Mouse (Mus musculus) liver, adult (tissue): ENCODE measurements around the gene Gm20388.
A peak's percentile ranks its signal among the peaks of the same experiment; 100 is the strongest.

Experiments used
- GATA4 ChIP-seq: IDR thresholded peaks from 2 replicates; pipeline ENCODE4 v1.6.1; 2014; ENCODE audit warnings: mild to moderate bottlenecking, low read length; ENCODE audit not compliant: insufficient replicate concordance

Gm20388 gene

DNA sequence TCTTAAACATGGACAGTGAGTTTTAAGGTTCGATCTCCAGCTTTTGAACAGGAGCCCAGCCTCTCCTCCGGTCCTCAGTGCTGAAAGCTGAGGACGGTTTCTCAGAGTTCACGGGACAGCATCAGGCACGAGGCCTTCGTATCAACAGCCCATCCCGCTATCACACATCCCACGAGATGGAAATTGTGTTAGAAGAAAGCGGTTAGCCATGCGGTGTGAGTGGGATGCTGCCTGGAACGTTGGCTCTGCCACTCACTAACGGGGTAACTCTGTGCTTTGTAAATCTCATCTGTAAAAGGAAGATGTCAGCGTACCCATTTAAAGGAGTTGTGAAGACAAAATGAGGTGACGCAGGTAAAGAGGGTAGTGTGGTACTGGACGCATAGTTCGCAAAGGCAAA lies 3796.5 kb downstream of the Gm20388 start:
- TF ChIP-seq GATA4: no peak

DNA sequence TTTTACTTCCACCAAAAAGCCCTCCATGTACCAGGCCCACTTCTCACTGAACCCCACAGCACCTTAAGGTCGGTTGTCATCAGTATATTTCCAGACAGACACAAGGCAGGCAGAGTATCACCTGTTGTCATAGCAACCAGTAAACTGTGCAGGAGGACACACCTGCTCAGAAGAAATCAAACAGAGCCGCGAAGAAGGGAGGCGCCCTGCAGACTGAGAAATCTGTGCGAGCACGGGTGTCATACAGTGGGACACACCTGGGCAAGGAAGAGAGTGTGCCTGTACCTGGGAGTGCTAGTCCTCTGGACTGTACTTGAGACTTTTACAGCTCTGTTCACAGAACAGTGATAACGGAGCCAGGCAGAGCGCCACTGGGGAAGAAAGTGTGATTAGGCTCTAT lies 3798.1 kb downstream of the Gm20388 start:
- no peak for TF ChIP-seq GATA4

DNA sequence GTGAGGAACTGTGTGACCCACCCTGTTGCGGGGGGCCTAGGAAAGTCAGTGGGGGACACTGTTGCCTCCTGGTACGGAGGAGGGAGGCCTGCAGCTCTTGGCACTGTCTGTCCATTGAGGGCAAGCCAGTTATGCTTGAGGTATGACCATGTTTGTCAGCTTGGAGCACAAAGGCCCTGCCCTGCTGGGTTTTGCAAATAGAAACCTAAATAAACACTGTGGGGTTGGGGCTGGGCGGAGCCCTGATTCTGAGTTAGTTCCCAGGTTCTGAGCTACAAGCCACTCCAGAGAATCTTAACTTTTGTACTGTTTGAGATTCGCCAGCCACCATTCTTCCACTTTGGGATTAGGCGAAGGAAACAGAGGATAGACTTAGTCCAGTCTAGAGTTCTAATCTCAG lies 3799.7 kb downstream of the Gm20388 start:
- TF ChIP-seq GATA4: no peak

DNA sequence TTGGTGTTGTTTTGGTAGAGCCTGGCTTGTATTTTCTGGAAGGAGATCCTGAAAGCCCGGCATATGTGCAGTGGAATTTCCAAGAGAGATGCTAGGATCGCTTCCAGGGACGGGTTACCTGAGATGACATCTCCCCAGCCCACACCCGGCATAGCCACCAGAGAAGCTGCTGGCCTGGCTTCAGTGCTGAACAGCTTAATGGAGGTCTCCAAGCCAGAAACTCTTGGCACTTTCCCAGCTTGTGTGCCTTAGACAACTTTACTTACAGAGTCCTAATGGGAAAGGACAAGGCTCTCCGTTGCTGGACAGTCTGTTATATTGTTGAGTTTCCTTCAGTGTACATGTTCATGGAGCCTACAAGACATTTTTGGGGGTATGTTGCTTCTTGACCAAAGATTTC lies 3803.8 kb downstream of the Gm20388 start:
- no peak for TF ChIP-seq GATA4

DNA sequence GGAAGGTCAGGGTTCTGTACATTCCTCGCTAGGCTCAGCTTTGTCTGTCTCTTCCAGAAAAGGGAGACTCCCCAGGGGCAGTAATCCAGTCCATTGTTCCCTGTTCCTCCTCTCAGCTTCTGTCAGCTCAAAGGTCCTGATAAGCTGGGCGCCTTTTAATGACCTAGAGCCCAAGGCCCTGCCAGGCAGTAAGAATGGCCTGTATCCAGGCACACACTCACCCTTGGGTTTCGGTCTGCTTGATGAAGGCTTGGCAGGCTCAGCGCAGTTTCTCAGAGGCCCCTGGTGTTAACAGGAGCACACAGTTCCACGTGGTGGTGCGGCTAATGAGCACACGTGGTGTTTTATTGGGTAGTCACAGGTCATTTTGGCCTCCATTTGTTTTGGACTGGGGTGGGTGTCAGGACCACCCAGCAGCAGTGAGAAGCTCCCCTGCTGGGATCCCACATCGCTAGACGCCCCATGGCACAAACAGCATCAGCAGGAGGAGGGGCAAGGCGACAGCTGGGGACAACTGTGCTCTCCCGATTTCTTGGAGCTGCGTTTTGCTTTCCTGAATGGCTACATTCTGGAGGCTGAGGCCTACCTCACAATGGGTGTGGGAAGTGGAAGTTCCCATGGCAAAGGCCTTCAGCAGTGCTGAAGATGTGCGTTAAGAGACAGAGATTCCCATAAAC lies 3805.4 kb downstream of the Gm20388 start:
- TF ChIP-seq GATA4: peak; percentile 85; the same call in 1 of the 2 replicates

DNA sequence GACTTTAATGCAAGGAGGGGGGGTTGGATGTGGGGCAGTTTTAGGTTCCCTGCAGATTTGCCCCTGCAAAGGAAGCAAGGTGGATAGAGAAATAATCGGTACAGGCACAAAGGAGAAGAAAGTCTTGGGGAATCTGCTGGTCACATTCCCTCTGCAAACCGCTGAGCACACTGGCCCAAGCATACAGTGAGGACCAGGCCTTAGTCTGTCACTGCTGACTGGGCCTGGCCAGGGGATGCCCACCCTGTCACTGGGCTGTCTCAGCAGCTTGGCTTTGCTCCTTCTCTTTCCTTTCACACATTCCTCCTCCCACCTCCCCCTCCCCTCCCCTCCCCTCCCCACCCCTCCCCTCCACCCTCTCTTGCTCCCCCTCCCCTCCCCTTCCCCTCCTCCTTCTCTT lies 3806.5 kb downstream of the Gm20388 start:
- no peak for TF ChIP-seq GATA4

DNA sequence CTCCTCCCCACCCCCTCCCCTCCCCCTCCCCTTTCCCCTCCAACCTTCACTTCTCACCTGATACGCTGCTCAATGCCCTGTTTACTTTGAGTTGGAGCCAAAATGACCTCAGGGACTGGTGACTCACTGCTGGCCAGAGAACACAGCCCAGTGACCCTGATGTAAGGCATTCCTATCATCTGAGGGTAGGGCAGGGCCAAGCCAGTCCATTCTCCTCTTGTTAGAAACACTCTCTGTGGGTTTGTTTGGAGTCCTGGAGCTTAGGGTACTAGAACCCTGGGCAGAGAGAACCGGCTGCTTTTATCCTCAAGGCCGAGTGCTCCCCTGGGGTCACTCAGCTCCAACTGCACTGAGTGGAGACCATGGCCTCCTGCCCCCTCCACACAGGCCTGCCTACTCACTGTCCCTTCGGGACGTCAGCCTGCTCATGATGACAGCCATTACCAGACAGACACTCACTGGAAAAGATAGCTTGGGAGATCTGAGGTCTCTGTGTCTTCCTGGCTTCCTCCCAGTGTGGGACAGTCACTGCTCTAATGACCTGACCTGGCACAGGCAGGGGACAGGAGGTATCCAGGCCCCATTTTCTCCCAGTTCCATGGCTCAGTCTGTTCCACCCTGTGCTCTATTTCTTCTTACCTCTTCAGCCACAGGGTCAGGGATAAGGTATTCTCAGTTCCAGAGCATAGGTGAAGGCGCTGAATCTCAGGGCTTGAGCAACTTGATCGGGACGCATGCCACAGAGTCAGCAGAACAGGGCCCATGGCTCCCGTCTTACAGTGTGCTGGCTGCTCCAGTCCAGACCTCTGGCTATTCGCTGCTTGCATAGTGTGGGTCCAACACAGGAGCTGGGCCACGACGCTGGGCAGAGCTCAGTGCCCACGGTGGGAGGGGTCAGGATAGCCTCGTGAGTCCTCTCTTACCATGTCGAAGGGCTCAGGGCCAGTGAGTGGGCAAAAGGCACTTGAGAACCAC lies 3807.2 kb downstream of the Gm20388 start:
- no peak for TF ChIP-seq GATA4

DNA sequence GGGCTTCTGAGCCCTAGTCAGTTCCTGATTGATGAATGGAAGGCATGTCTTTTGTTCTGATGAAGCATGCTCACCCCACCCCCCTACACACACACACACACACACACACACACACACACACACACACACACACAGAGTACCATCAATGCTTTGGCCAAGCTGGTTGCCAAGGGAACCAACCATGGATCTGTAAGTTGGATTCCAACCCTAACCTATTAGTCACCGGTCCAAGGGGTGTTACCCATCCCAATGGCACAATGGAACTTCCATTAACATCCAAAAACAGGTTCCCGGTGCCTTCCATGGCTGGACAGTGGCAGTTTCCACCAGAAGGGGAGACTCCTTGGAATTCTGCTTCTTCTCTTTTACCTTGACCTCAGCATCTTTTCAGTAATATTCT lies 3808.1 kb downstream of the Gm20388 start:
- TF ChIP-seq GATA4: no peak

DNA sequence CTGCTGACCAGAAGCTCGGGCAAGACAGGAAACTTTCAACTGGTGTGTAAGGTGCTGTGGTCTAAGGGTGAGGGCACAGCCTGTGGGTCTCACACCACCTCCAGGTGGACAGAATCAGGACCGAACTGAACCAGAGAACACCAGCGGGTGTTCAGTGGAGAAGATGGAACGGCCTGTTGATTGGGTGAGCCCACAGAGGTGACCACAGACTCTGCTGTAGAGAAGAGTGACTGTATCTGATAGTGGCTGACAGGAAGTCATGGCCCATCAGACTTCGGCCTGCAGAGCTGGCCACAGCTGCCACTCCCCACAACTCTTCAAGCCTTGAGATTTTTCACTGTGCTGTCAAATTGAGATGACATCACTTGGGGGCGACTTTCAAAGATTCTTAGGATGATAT lies 3808.6 kb downstream of the Gm20388 start:
- no peak for TF ChIP-seq GATA4

DNA sequence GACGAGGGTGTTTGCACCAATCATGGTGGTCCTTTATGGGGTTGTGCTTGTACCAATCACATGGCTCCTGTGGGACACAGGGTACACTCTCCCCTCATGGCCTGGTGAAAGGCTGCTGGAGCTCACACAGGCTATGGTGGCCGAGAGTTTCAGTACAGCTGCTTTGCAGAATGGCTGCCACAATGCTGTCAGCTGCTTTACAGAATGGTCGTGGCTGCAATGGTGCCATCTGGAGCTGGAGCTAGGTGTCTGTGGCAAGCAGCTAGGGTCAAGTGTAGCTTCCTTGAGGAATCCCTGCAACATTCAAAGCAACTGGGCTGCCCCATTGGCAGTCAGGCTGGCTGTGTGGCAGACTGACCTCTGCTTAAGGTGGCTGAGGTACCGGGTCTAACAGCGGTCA lies 3809.2 kb downstream of the Gm20388 start:
- no peak for TF ChIP-seq GATA4

DNA sequence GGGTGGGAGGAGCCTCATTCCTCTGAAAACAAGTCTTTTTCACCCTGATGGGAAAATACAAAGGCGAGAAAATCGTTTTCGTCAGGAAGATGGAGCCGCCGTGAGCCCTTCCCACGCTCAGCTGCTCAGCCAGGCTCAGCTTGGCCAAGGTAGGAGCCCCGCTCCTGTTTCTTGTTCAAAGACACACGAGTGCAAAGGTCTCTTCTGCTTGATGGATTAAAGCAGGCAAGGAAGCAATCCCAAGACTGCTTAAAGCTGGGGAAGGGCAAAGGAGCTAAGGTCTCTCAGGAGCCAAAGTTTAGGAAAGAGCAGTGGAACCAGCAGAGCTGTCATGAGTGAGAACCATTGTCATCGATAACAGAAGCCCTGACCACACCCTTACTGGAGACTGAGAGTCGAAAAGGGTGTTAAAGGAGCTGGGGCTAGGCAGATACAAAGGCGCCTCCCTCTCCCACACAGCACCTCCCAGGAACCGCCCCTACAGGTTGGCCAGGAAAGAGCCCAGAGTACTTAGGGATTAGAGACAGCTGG lies 3809.9 kb downstream of the Gm20388 start:
- no peak for TF ChIP-seq GATA4

DNA sequence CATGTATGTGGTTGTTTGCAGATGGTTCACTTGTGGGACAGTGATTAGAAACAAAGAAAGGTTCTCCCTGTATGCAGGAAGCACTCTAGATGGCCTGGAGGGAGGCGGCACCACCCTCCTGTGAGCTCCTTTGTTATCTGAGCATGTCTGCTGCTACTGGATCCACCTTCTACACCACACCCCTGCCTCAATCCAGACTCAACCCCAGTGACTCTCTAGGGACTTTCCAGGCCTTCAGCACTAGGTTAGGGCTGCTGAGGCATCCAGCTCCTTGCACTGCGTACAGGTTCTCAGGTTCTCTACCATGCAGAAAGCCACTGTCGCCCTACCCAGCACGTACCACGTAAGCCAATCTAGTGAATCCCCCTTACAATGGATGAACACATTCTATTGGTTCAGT lies 3811.6 kb downstream of the Gm20388 start:
- TF ChIP-seq GATA4: no peak

DNA sequence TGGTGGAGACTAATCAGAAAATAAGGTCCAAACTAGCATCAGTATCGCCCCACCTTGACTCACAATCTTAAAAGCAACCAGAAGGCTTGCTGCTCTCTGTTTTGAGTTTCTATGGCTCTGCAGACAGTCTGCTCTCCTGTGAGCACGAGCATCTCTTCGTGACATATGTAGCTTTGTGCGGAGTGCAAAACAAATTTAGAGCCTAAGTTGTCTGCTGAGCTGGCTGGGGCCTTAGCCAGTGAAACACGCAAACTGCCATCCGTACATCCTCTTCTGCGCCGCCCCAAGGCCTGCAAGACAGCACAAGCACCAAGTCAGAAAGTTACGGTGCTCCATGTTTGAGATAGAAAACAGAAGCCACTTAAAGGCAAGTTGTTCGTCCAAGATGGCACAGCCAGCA lies 3814.1 kb downstream of the Gm20388 start:
- no peak for TF ChIP-seq GATA4

DNA sequence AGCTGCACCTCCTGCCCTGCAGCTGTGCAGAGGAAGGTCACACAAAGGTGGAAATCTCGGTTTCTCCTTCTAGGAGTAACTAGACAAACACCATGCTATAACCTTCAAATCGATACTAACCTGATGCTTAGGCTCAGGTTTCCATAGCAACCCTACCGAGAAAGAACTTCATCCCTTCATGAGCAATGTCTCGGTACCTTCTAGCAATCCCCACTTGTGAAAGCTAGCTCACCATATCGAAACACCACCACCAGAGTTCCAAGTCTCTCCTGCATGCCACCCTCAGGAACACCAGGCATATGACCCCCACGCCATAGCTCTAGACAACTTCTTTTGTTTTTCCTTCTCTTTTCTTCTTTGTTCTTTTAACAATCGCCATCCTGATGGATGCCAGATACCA lies 3814.6 kb downstream of the Gm20388 start:
- no peak for TF ChIP-seq GATA4

DNA sequence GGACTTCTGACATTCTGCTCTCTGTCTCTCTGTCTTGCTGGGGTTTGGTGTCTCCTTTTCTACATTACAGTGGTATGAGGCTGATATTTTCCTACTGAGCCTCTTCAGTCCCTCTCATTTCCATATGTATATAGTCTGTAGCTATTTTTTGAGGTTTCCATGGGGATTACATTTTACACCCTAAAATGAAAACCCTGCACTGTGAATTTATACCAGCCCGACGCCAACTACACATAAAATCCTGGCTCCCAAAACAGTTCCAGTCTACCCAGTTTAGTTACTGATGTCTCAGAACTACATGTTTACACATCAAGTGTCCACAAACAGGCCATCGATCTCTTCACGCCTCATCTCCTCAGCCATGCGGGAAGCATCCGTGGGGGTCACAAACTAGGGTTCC lies 3816.1 kb downstream of the Gm20388 start:
- TF ChIP-seq GATA4: no peak
